Mouse (Mus musculus) hindbrain, embryonic 14.5 days (tissue): ENCODE measurements at regions not wholly inside any gene's neighbourhood (a gene's known extent, or its start where the extent isn't known, plus 50 kb on each side); places are given as distances from the start of the nearest gene placed in this dataset.

Source experiments
- ATAC-seq: fragments of 200-750 bp; cut with Nextera tagmentation; 2 replicates; pipeline ENCODE4 v1.8.0; 2017; ENCODE audit warnings: moderate number of reproducible peaks, mild to moderate bottlenecking, moderate TSS enrichment, moderate library complexity; ENCODE audit not compliant: low FRiP score
- DNase-seq: peaks from one replicate; pipeline ENCODE4 v3.0.0-alpha.2; 2015; ENCODE audit warnings: low spot score
- H3K27ac ChIP-seq: fragments of 300-500 bp; sonication (generic); 2 replicates; pipeline ENCODE4 v1.5.1; 2014; ENCODE audit warnings: mild to moderate bottlenecking, moderate library complexity
- H3K27me3 ChIP-seq: fragments of 300-500 bp; sonication (generic); 2 replicates; pipeline ENCODE4 v1.6.1; 2014; ENCODE audit warnings: mild to moderate bottlenecking, low read length, mixed read lengths; ENCODE audit not compliant: control insufficient read depth, insufficient read depth
- H3K36me3 ChIP-seq: fragments of 300-500 bp; sonication (generic); replicated peaks from 2 replicates; pipeline ENCODE4 v1.6.1; 2014; ENCODE audit not compliant: control insufficient read depth, insufficient read depth
- H3K4me1 ChIP-seq: fragments of 300-500 bp; sonication (generic); replicated peaks from 2 replicates; pipeline ENCODE4 v1.6.1; 2014; ENCODE audit warnings: antibody characterized with exemption, low read length, mixed read lengths; ENCODE audit not compliant: control insufficient read depth, insufficient read depth
- H3K4me2 ChIP-seq: fragments of 300-500 bp; sonication (generic); replicated peaks from 2 replicates; pipeline ENCODE4 v1.6.1; 2014; ENCODE audit warnings: mild to moderate bottlenecking, moderate library complexity
- H3K4me3 ChIP-seq: fragments of 300-500 bp; sonication (generic); replicated peaks from 2 replicates; pipeline ENCODE4 v1.5.1; 2014; ENCODE audit warnings: mild to moderate bottlenecking, low read length
- H3K9ac ChIP-seq: fragments of 300-500 bp; sonication (generic); 2 replicates; pipeline ENCODE4 v1.6.1; 2014
- H3K9me3 ChIP-seq: fragments of 300-500 bp; sonication (generic); 2 replicates; pipeline ENCODE4 v1.6.1; 2016; ENCODE audit warnings: low read length; ENCODE audit not compliant: control insufficient read depth
- WGBS: fragments of 180-500 bp; shearing (Covaris S2); extraction: QIAGEN DNeasy Blood & Tissue Kit; methylation state at CpG from one replicate; pipeline ENCODE4 v1.1.7; 2014; 5-methylcytosine and 5-hydroxymethylcytosine counted together

DNA sequence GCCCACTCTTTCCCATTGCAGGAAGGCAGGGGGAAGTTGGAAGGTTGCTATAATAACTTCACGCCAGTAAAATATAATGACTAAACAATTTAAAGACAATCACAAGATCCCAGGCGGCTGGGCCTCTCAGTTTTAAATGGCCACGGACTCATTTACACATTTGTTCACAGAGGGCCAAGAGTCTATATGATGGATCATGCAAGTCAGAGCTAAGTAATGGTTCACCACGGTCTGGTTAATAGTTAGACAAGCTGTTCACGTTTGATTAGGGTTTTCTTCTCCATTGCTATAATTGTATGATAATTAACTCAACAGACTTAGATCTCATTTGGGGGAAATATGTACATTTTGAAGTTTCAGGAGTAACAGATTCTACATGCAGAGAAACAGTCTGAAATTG lies 170.0 kb downstream of the Ppargc1a start:
- ATAC-seq (no peak), DNase-seq (no peak)
- no peak overlapping the region for H3K4me2 ChIP-seq
- H3K36me3 ChIP-seq: no peaks in the 10 kb centered on the region
- H3K27ac ChIP-seq: no peak overlapping the region
- no peaks in the 10 kb centered on the region for H3K27me3 ChIP-seq
- no peaks in the 10 kb centered on the region for H3K4me1 ChIP-seq
- no peak overlapping the region for H3K9ac ChIP-seq
- 68% methylated on average over 5 of the region's 5 CpGs for WGBS
- no peak overlapping the region for H3K4me3 ChIP-seq
- H3K9me3 ChIP-seq: no peaks in the 10 kb centered on the region

- 81% methylated on average over 8 of the region's 8 CpGs for WGBS
- no peaks in the 10 kb centered on the region for H3K4me1 ChIP-seq
Observed at GRCm38 (mm10) chr5:51391319-51391718, 176.2 kb downstream of the Ppargc1a start.

DNA sequence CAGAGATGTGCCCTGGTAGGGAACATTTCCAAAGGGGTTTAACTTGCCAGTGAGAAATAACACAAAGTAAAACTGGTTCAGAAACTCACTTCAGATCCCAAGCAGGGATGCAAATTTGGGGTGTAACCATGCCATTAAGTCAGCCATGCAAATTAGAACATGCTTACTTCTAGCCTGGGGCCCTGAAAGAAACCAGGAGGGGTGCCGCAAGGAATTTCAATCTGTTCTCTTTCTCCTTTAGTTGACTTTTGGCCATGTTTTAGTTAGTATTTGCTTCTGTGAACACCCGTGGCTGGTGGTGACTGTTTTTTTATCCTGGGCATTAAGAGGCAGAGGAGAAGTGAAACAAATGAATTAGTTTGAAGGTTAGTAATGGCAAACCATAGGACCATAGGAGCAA lies 179.8 kb downstream of the Ppargc1a start:
- WGBS: 55% methylated on average over 2 of the region's 2 CpGs
- H3K27ac ChIP-seq: no peak overlapping the region
- ATAC-seq: no peak
- H3K4me3 ChIP-seq: no peak overlapping the region
- no peaks in the 10 kb centered on the region for H3K27me3 ChIP-seq
- H3K4me2 ChIP-seq: no peak overlapping the region
- DNase-seq: no peak
- H3K4me1 ChIP-seq: no peaks in the 10 kb centered on the region
- no peaks in the 10 kb centered on the region for H3K9me3 ChIP-seq
- H3K9ac ChIP-seq: no peak overlapping the region
- H3K36me3 ChIP-seq: no peaks in the 10 kb centered on the region

More at GRCm38 (mm10) chr5:51391319-51391718, 176.2 kb downstream of the Ppargc1a start:
- ATAC-seq: no peak
- no peak overlapping the region for H3K27ac ChIP-seq
- H3K9ac ChIP-seq: no peak overlapping the region
- H3K9me3 ChIP-seq: no peaks in the 10 kb centered on the region
- no peaks in the 10 kb centered on the region for H3K27me3 ChIP-seq
- H3K4me2 ChIP-seq: no peak overlapping the region
- no peak overlapping the region for H3K4me3 ChIP-seq
- no peak for DNase-seq
- H3K36me3 ChIP-seq: no peaks in the 10 kb centered on the region

DNA sequence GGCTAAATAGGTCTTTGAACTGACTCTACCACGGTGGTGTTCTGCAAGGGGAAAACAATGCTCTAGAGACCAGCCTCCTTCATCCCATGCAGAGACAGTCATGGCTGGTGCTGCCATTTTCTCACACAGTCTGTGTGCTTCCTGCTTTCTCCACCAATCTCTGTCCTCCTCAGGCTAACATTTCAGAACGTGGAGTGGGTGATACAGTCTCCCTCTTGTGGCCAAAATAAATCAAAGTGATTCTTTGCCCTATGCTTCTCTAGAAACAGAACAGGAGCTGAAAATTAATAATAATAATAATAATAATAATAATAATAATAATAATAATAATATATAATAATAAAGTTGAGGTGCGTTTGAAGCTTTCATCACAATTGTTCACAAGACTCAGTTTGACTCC lies 181.1 kb downstream of the Ppargc1a start:
- no peak for DNase-seq
- no peaks in the 10 kb centered on the region for H3K27me3 ChIP-seq
- H3K9ac ChIP-seq: no peak overlapping the region
- H3K4me2 ChIP-seq: no peak overlapping the region
- ATAC-seq: no peak
- H3K4me1 ChIP-seq: no peaks in the 10 kb centered on the region
- no peaks in the 10 kb centered on the region for H3K9me3 ChIP-seq
- no peaks in the 10 kb centered on the region for H3K36me3 ChIP-seq
- WGBS: 81% methylated on average over 3 of the region's 3 CpGs
- H3K27ac ChIP-seq: no peak overlapping the region
- no peak overlapping the region for H3K4me3 ChIP-seq

DNA sequence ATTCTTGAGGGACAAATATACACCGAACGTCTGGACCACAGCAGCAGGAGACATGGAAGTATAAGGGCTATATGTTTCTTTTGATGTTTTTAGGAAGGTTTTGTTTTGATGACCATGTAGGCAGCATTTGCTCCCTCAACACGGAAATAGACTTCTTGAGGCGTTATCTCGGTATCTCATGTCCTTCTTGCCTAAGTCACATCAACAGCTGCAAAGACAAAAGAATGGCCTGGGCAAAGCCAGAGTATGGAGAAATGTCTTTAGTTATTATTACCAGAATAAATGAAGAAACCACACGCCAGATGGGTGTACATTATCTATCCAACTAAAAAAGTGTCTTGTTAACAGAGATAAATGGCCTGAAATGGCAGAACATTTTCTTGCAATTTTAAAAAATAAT lies 183.2 kb downstream of the Ppargc1a start:
- H3K4me1 ChIP-seq: no peaks in the 10 kb centered on the region
- no peak overlapping the region for H3K4me2 ChIP-seq
- H3K9me3 ChIP-seq: no peaks in the 10 kb centered on the region
- WGBS: 90% methylated on average over 6 of the region's 6 CpGs
- DNase-seq (no peak), ATAC-seq (no peak)
- no peaks in the 10 kb centered on the region for H3K27me3 ChIP-seq
- no peaks in the 10 kb centered on the region for H3K36me3 ChIP-seq
- H3K4me3 ChIP-seq: no peak overlapping the region
- no peak overlapping the region for H3K27ac ChIP-seq
- H3K9ac ChIP-seq: no peak overlapping the region

- H3K4me1 ChIP-seq: no peaks in the 10 kb centered on the region
- H3K27ac ChIP-seq: no peak overlapping the region
- no peak overlapping the region for H3K4me3 ChIP-seq
- no peaks in the 10 kb centered on the region for H3K36me3 ChIP-seq
- WGBS: 96% methylated on average over 1 of the region's 1 CpGs
- no peak overlapping the region for H3K9ac ChIP-seq
- DNase-seq: no peak
- H3K9me3 ChIP-seq: no peaks in the 10 kb centered on the region
- no peak for ATAC-seq
- no peak overlapping the region for H3K4me2 ChIP-seq
- no peaks in the 10 kb centered on the region for H3K27me3 ChIP-seq
Observed at GRCm38 (mm10) chr5:51359101-51359500, 208.4 kb downstream of the Ppargc1a start.

DNA sequence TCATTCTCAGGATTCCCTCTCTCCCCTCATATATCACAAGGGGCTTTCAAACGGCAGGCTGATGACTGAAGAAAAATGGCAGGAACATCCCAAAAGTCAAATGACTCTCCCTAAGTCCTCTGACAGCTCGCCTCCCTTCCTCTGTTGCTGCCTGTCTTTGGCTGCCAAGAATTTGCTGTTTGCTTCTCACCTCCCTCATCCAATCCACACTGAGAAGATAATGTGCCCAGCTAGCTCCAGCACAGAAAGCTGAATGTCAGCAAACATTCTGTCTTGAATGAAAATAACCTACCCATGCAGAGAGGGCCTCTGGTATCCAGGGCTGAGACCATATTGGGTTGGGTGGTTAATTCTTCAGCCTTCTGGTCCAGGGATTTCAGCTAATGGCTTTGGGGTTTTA lies 219.3 kb downstream of the Ppargc1a start:
- 68% methylated on average over 2 of the region's 2 CpGs for WGBS
- H3K4me3 ChIP-seq: no peak overlapping the region
- DNase-seq: no peak

DNA sequence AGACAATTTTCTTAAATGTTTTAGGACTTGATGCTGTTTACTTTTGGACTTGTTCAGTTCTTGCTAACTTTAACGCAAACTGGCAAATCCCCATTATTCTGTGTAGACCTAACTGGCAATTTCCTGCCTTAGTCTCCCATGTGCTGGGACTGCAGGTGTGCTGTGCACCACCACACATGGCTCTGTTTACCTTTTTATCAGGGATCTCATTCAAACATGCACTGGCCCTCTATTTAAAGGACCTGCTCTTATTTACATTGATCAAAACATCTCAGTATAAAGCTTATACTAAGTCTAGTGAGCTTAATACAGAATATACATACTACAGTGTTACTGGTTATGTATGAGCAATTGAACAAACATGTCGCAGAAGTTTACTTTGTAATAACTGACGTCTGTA lies 238.4 kb downstream of the Ppargc1a start:
- Histone ChIP-seq H3K27ac (no peak overlapping the region), H3K9me3 (no peaks in the 10 kb centered on the region), H3K9ac (no peak overlapping the region), H3K27me3 (no peaks in the 10 kb centered on the region), H3K4me3 (no peak overlapping the region), H3K4me1 (no peaks in the 10 kb centered on the region), H3K4me2 (no peak overlapping the region), H3K36me3 (no peaks in the 10 kb centered on the region)
- 93% methylated on average over 3 of the region's 3 CpGs for WGBS
- no peak for ATAC-seq
- DNase-seq: no peak

More for the DNA sequence above, 219.3 kb downstream of the Ppargc1a start:
- H3K9me3 ChIP-seq: no peaks in the 10 kb centered on the region
- no peaks in the 10 kb centered on the region for H3K27me3 ChIP-seq
- no peaks in the 10 kb centered on the region for H3K4me1 ChIP-seq
- no peak overlapping the region for H3K27ac ChIP-seq
- no peak overlapping the region for H3K4me2 ChIP-seq
- ATAC-seq: no peak
- no peak overlapping the region for H3K9ac ChIP-seq
- no peaks in the 10 kb centered on the region for H3K36me3 ChIP-seq

- H3K4me2 ChIP-seq: no peak overlapping the region
- no peak for DNase-seq
- H3K9me3 ChIP-seq: no peaks in the 10 kb centered on the region
- H3K36me3 ChIP-seq: no peaks in the 10 kb centered on the region
- H3K4me1 ChIP-seq: no peaks in the 10 kb centered on the region
- H3K4me3 ChIP-seq: no peak overlapping the region
- WGBS: 77% methylated on average over 1 of the region's 1 CpGs
- H3K9ac ChIP-seq: no peak overlapping the region
- no peaks in the 10 kb centered on the region for H3K27me3 ChIP-seq
- no peak overlapping the region for H3K27ac ChIP-seq
- no peak for ATAC-seq
Observed at GRCm38 (mm10) chr5:51289191-51289590, 278.3 kb downstream of the Ppargc1a start.

GRCm38 (mm10) chr5:51288234-51288633 lies 279.3 kb downstream of the Ppargc1a start:
- H3K4me3 ChIP-seq: no peak overlapping the region
- no peak overlapping the region for H3K4me2 ChIP-seq
- no peaks in the 10 kb centered on the region for H3K27me3 ChIP-seq
- no peaks in the 10 kb centered on the region for H3K36me3 ChIP-seq
- ATAC-seq: no peak
- DNase-seq: no peak
- H3K4me1 ChIP-seq: no peaks in the 10 kb centered on the region
- H3K9ac ChIP-seq: no peak overlapping the region
- no peak overlapping the region for H3K27ac ChIP-seq
- H3K9me3 ChIP-seq: no peaks in the 10 kb centered on the region
- 84% methylated on average over 2 of the region's 2 CpGs for WGBS
